Mouse (Mus musculus) MEL (cell line): ENCODE measurements around the gene Fam234b. TPM values are rescaled to one million over a fixed set of nuclear protein-coding genes. Genes with fewer than 3 reads are reported as not detected.

Experiments used
- DNase-seq: peaks from one replicate; pipeline ENCODE4 v3.0.0; 2011; ENCODE audit warnings: low read depth, low spot score
- H3K27ac ChIP-seq: 2 replicates; pipeline ENCODE4 v1.5.1; 2012; ENCODE audit warnings: low read depth, mild to moderate bottlenecking, control low read depth, low read length, moderate library complexity; ENCODE audit not compliant: control insufficient read depth
- H3K27me3 ChIP-seq, 2 experiments: fragments of 150-350 bp in 1 of 2; sonication (generic) in 1 of 2; 2 replicates each; pipeline ENCODE4 v1.6.1; 2012; ENCODE audit warnings: low read length in 2 of 2, mild to moderate bottlenecking in 2 of 2, improper control_type of control experiment in 1 of 2, moderate library complexity in 1 of 2; ENCODE audit not compliant: insufficient read depth in 2 of 2, control insufficient read depth in 1 of 2
- H3K36me3 ChIP-seq, 2 experiments: 2 replicates each; pipeline ENCODE4 v1.6.1; 2012 to 2014; ENCODE audit warnings: low read length in 2 of 2, improper control_type of control experiment in 1 of 2, inconsistent platforms in 1 of 2, mild to moderate bottlenecking in 1 of 2; ENCODE audit not compliant: insufficient read depth in 2 of 2, control insufficient read depth in 1 of 2
- H3K4me1 ChIP-seq, 2 experiments: fragments of 150-350 bp in 1 of 2; sonication (generic) in 1 of 2; 2 replicates each; pipeline ENCODE4 v1.6.1; 2012; ENCODE audit warnings: low read length in 2 of 2, improper control_type of control experiment in 1 of 2, mild to moderate bottlenecking in 1 of 2; ENCODE audit not compliant: insufficient read depth in 2 of 2, control insufficient read depth in 1 of 2
- H3K4me3 ChIP-seq, 2 experiments: fragments of 150-350 bp in 1 of 2; sonication (generic) in 1 of 2; 2 replicates each; pipeline ENCODE4 v1.5.1; 2012; ENCODE audit warnings: low read depth in 2 of 2, low read length in 2 of 2, mild to moderate bottlenecking in 2 of 2, moderate library complexity in 2 of 2, control low read depth in 1 of 2, improper control_type of control experiment in 1 of 2; ENCODE audit not compliant: control insufficient read depth in 1 of 2, insufficient read depth in 1 of 2
- H3K79me2 ChIP-seq: 2 replicates; pipeline ENCODE4 v1.6.1; 2012; ENCODE audit warnings: mild to moderate bottlenecking, low read length, moderate library complexity; ENCODE audit not compliant: control insufficient read depth, poor library complexity, insufficient read depth
- H3K9ac ChIP-seq: 2 replicates; pipeline ENCODE4 v1.6.1; 2012; ENCODE audit warnings: low read depth, mild to moderate bottlenecking, control low read depth, low read length, moderate library complexity; ENCODE audit not compliant: control insufficient read depth, poor library complexity, severe bottlenecking
- H3K9me3 ChIP-seq: fragments of 150-350 bp; sonication (generic); replicated peaks from 2 replicates; pipeline ENCODE4 v1.6.1; 2012; ENCODE audit warnings: mild to moderate bottlenecking, low read length, improper control_type of control experiment, moderate library complexity; ENCODE audit not compliant: insufficient read depth
- BHLHE40 ChIP-seq: IDR thresholded peaks from 2 replicates; pipeline ENCODE4 v1.6.1; 2012; ENCODE audit warnings: low read depth, mild to moderate bottlenecking, inconsistent platforms, low read length, improper control_type of control experiment, borderline replicate concordance
- CHD1 ChIP-seq: IDR thresholded peaks from 2 replicates; pipeline ENCODE4 v1.6.1; 2012; ENCODE audit warnings: low read depth, mild to moderate bottlenecking, inconsistent platforms, low read length, improper control_type of control experiment
- CHD2 ChIP-seq: IDR thresholded peaks from 2 replicates; pipeline ENCODE4 v1.6.1; 2011; ENCODE audit warnings: low read length, improper control_type of control experiment
- E2F4 ChIP-seq: IDR thresholded peaks from 2 replicates; pipeline ENCODE4 v1.6.1; 2011; ENCODE audit warnings: low read depth, low read length, improper control_type of control experiment, borderline replicate concordance
- ELF1 ChIP-seq: IDR thresholded peaks from 2 replicates; pipeline ENCODE4 v1.6.1; 2014; ENCODE audit warnings: low read depth, mild to moderate bottlenecking, inconsistent platforms, low read length, improper control_type of control experiment, moderate library complexity
- EP300 ChIP-seq, 2 experiments: IDR thresholded peaks; 2 replicates each; pipeline ENCODE4 v1.6.1; 2011; ENCODE audit warnings: improper control_type of control experiment in 2 of 2, low read length in 2 of 2, low read depth in 1 of 2, mild to moderate bottlenecking in 1 of 2
- ETS1 ChIP-seq: IDR thresholded peaks from 2 replicates; pipeline ENCODE4 v1.6.1; 2012; ENCODE audit warnings: low read depth, mild to moderate bottlenecking, inconsistent platforms, low read length, improper control_type of control experiment, moderate library complexity
- GATA1 ChIP-seq: IDR thresholded peaks from 2 replicates; pipeline ENCODE4 v1.6.1; 2011; ENCODE audit warnings: low read depth, low read length, improper control_type of control experiment
- HCFC1 ChIP-seq: IDR thresholded peaks from 2 replicates; pipeline ENCODE4 v1.6.1; 2012; ENCODE audit warnings: low read depth, mild to moderate bottlenecking, inconsistent platforms, low read length, improper control_type of control experiment, moderate library complexity
- KAT2A ChIP-seq: conservative IDR thresholded peaks from 2 replicates; pipeline ENCODE4 v1.6.1; 2012; ENCODE audit warnings: low read depth, low read length, improper control_type of control experiment, inconsistent platforms
- MAX ChIP-seq: IDR thresholded peaks from 2 replicates; pipeline ENCODE4 v1.6.1; 2011; ENCODE audit warnings: low read length, improper control_type of control experiment
- MAZ ChIP-seq: IDR thresholded peaks from 2 replicates; pipeline ENCODE4 v1.6.1; 2012; ENCODE audit warnings: low read depth, mild to moderate bottlenecking, inconsistent platforms, low read length, improper control_type of control experiment
- MXI1 ChIP-seq: IDR thresholded peaks from 2 replicates; pipeline ENCODE4 v1.6.1; 2011; ENCODE audit warnings: mild to moderate bottlenecking, low read depth, low read length, improper control_type of control experiment
- MYB ChIP-seq: IDR thresholded peaks from 2 replicates; pipeline ENCODE4 v1.6.1; 2011; ENCODE audit warnings: mild to moderate bottlenecking, low read depth, low read length, improper control_type of control experiment
- MYC ChIP-seq: IDR thresholded peaks from 2 replicates; pipeline ENCODE4 v1.6.1; 2011; ENCODE audit warnings: low read depth, mild to moderate bottlenecking, low read length, improper control_type of control experiment, moderate library complexity
- NELFE ChIP-seq: IDR thresholded peaks from 2 replicates; pipeline ENCODE4 v1.6.1; 2011; ENCODE audit warnings: low read depth, low read length, improper control_type of control experiment
- POLR2A ChIP-seq, 2 experiments: IDR thresholded peaks; 2 replicates each; pipeline ENCODE4 v1.6.1; 2011 to 2012; ENCODE audit warnings: low read length in 2 of 2, mild to moderate bottlenecking in 2 of 2, control low read depth in 1 of 2, improper control_type of control experiment in 1 of 2, low read depth in 1 of 2, moderate library complexity in 1 of 2; ENCODE audit not compliant: control insufficient read depth in 1 of 2, insufficient read depth in 1 of 2, poor library complexity in 1 of 2
- POLR2AphosphoS2 ChIP-seq: IDR thresholded peaks from 2 replicates; pipeline ENCODE4 v1.6.1; 2011; ENCODE audit warnings: low read length, improper control_type of control experiment
- SIN3A ChIP-seq: IDR thresholded peaks from 2 replicates; pipeline ENCODE4 v1.6.1; 2012; ENCODE audit warnings: low read length, improper control_type of control experiment, inconsistent platforms
- SMC3 ChIP-seq: IDR thresholded peaks from 2 replicates; pipeline ENCODE4 v1.6.1; 2011; ENCODE audit warnings: low read depth, low read length, improper control_type of control experiment
- TCF12 ChIP-seq: IDR thresholded peaks from 2 replicates; pipeline ENCODE4 v1.6.1; 2014; ENCODE audit warnings: low read depth, mild to moderate bottlenecking, inconsistent platforms, low read length, improper control_type of control experiment, moderate library complexity
- USF1 ChIP-seq: IDR thresholded peaks from 2 replicates; pipeline ENCODE4 v1.6.1; 2014; ENCODE audit warnings: low read depth, mild to moderate bottlenecking, inconsistent platforms, low read length, improper control_type of control experiment, moderate library complexity
- USF2 ChIP-seq, 2 experiments: IDR thresholded peaks; 2 replicates each; pipeline ENCODE4 v1.6.1; 2011 to 2012; ENCODE audit warnings: improper control_type of control experiment in 2 of 2, low read length in 2 of 2, borderline replicate concordance in 1 of 2, inconsistent platforms in 1 of 2, low read depth in 1 of 2, mild to moderate bottlenecking in 1 of 2; ENCODE audit not compliant: insufficient read depth in 1 of 2
- ZKSCAN1 ChIP-seq: IDR thresholded peaks from 2 replicates; pipeline ENCODE4 v1.6.1; 2012; ENCODE audit warnings: low read depth, mild to moderate bottlenecking, inconsistent platforms, low read length, improper control_type of control experiment, moderate library complexity
- ZMIZ1 ChIP-seq: IDR thresholded peaks from 2 replicates; pipeline ENCODE4 v1.6.1; 2012; ENCODE audit warnings: low read depth, mild to moderate bottlenecking, inconsistent platforms, low read length, improper control_type of control experiment, moderate library complexity
- polyA plus RNA-seq, 2 experiments: library from polyadenylated mRNA; stranded (reverse) in 1 of 2; unstranded in 1 of 2; fragments of >175 nt in 1 of 2; fragments of >200 nt in 1 of 2; gene quantifications; 2 replicates each; pipeline versions ENCODE4 v1.2.1 to v1.2.4; 2012; ENCODE audit warnings: low replicate concordance in 2 of 2, low read depth in 1 of 2; ENCODE audit not compliant: insufficient read length in 2 of 2, insufficient read depth in 1 of 2, missing spikeins in 1 of 2
- total RNA-seq: library from RNA; depleted of rRNA; stranded (reverse); fragments of 300-350 nt; gene quantifications from 2 replicates; pipeline ENCODE4 v1.2.3, GENCODE M21; 2012

The Fam234b gene
- total and polyA plus RNA-seq, 3 experiments = 12.2 to 20.5 TPM; not detected in 1

DNA sequence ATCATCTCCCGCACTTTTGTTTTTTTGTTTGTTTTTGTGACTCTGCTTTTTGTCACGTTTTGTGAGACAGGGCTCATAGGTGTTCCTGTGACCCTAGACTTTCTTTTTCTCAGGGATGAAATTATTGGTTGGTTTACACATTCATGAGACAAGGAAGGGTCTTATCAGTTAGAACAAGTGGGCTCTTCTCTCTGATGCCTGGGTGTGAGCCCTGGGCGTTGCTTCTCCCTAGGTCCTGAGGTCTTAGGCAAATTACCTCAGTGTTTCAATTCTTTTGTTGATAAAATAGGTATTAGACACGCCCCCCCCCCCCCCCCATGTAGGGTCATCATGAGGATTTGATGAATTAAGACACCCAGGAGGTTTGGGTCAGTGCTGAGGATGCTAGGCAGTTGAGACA is 7.1 kb downstream of the Fam234b start:
- H3K27ac ChIP-seq = no peak overlapping the region
- no peak overlapping the region for H3K9ac ChIP-seq
- H3K79me2 ChIP-seq = peaks cover 4% of the 10 kb centered on the region; the same call in 1 of the 2 replicates
- no peaks in the 10 kb centered on the region for H3K36me3 ChIP-seq
- H3K4me1 ChIP-seq = no peaks in the 10 kb centered on the region
- H3K9me3 ChIP-seq = no peaks in the 10 kb centered on the region
- no peaks in the 10 kb centered on the region for H3K27me3 ChIP-seq
- no peak overlapping the region for H3K4me3 ChIP-seq
- no peak for TF ChIP-seq MXI1
- no peak for TF ChIP-seq EP300 (IDR thresholded peaks at IDR 0.05; ENCODE audit: low read depth in 1 of 2, low read length in 2 of 2)
- TF ChIP-seq SMC3 = no peak
- no peak for TF ChIP-seq BHLHE40
- no peak for TF ChIP-seq ZMIZ1
- TF ChIP-seq TCF12 = no peak
- TF ChIP-seq MAX = no peak
- no peak for TF ChIP-seq HCFC1
- TF ChIP-seq CHD1 = no peak
- no peak for TF ChIP-seq E2F4
- TF ChIP-seq POLR2AphosphoS2 = no peak
- DNase-seq = no peak

DNA sequence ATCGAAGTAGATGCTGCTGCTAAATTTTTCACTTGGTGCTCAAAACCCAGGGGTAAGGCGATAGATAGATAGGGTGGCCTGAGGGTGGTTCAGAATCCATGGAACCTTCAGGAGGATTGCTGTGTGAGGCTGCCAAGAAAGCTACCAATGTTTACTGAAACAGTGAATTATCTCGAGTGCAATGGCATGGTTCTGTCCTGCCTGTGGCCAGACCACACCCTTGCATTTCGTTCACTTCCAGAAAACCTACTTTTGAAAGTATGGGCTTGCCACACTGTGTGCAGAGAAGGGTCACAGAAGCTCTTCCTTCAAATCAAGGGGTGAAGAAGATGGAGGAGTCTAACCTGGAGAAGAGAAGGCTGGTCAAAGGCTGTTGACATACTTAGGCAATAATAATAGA is 8.0 kb downstream of the Fam234b start:
- TF ChIP-seq USF1 (no peak), MAX (no peak), SMC3 (no peak), POLR2A (IDR thresholded peaks at IDR 0.05; ENCODE audit: control insufficient read depth in 1 of 2, insufficient read depth in 1 of 2, low read depth in 1 of 2, low read length in 2 of 2, poor library complexity in 1 of 2) (no peak), HCFC1 (no peak), POLR2AphosphoS2 (no peak), KAT2A (no peak), MAZ (no peak), ZKSCAN1 (no peak), USF2 (IDR thresholded peaks at IDR 0.05; ENCODE audit: borderline replicate concordance in 1 of 2, insufficient read depth in 1 of 2, low read depth in 1 of 2, low read length in 2 of 2) (no peak), CHD2 (no peak), GATA1 (no peak), MXI1 (no peak), ELF1 (no peak), E2F4 (no peak), MYB (no peak), MYC (no peak), ETS1 (no peak), NELFE (no peak), SIN3A (no peak)
- no peak for DNase-seq
- Histone ChIP-seq H3K4me3 (no peak overlapping the region), H3K4me1 (no peaks in the 10 kb centered on the region), H3K9me3 (no peaks in the 10 kb centered on the region), H3K27ac (no peak overlapping the region), H3K79me2 (peaks cover 2% of the 10 kb centered on the region; the same call in 1 of the 2 replicates), H3K9ac (no peak overlapping the region), H3K27me3 (no peaks in the 10 kb centered on the region), H3K36me3 (no peaks in the 10 kb centered on the region; a peak in 1 of 4 replicates)
